Mouse (Mus musculus) left cerebral cortex, adult 11 months (tissue): Measurements from ENCODE around the gene Twnk.
A peak's percentile ranks its signal among the peaks of the same experiment; 100 is the strongest.
"Not testable (repeated sequence)": the region's sequence is repeated elsewhere in the genome, so short reads cannot be mapped to it uniquely, and the experiment has no call there.

Experiments
- DNase-seq: peaks from one replicate; pipeline ENCODE4 v3.0.0; 2022; ENCODE audit warnings: low spot score

Gene Twnk

GRCm38 (mm10) chr19:45025937-45026568 is 20.6 kb downstream of the Twnk start:
- no peak for DNase-seq

- DNase-seq: no peak
Measured at GRCm38 (mm10) chr19:45026958-45027670, 21.7 kb downstream of the Twnk start.

- no peak for DNase-seq
Measured at GRCm38 (mm10) chr19:45027848-45028247, 22.4 kb downstream of the Twnk start.

- no peak for DNase-seq
Measured at GRCm38 (mm10) chr19:45028746-45029145, 23.3 kb downstream of the Twnk start.

- DNase-seq: no peak
Measured at GRCm38 (mm10) chr19:45029571-45029970, 24.1 kb downstream of the Twnk start.

GRCm38 (mm10) chr19:45030111-45030510 is 24.6 kb downstream of the Twnk start:
- no peak for DNase-seq

- peak; percentile 81 for DNase-seq
Measured at GRCm38 (mm10) chr19:45030746-45031693, 25.6 kb downstream of the Twnk start.

GRCm38 (mm10) chr19:45031780-45032179 is 26.3 kb downstream of the Twnk start:
- DNase-seq: no peak

- DNase-seq: no peak
Measured at GRCm38 (mm10) chr19:45032570-45033332, 27.3 kb downstream of the Twnk start.

GRCm38 (mm10) chr19:45036867-45037266 is 31.4 kb downstream of the Twnk start:
- no peak for DNase-seq

GRCm38 (mm10) chr19:45038198-45038597 is 32.7 kb downstream of the Twnk start:
- DNase-seq: not testable (repeated sequence)

GRCm38 (mm10) chr19:45040214-45040613 is 34.8 kb downstream of the Twnk start:
- DNase-seq: no peak

GRCm38 (mm10) chr19:45044389-45044927 is 39.0 kb downstream of the Twnk start:
- DNase-seq: no peak

- no peak for DNase-seq
Measured at GRCm38 (mm10) chr19:45045236-45045635, 39.8 kb downstream of the Twnk start.

- DNase-seq: no peak
Measured at GRCm38 (mm10) chr19:45045651-45046050, 40.2 kb downstream of the Twnk start, which contains the start of gene Pdzd7. Gene Pdzd7, minus strand, starts transcription at chr19:45045717.

- DNase-seq: peak; percentile 90
Measured at GRCm38 (mm10) chr19:45046523-45047321, 41.3 kb downstream of the Twnk start.

- DNase-seq: peak; percentile 88
Measured at GRCm38 (mm10) chr19:45047417-45047934, 42.0 kb downstream of the Twnk start, which contains the start of gene Sfxn3. Gene Sfxn3, plus strand, starts transcription at chr19:45047503.

GRCm38 (mm10) chr19:45047935-45048643 is 42.6 kb downstream of the Twnk start:
- peak; percentile 82 for DNase-seq

- no peak for DNase-seq
Measured at GRCm38 (mm10) chr19:45048644-45049365, 43.3 kb downstream of the Twnk start.
